Mouse (Mus musculus): Measurements from ENCODE around the gene Zscan26. TPM values are rescaled to one million over a fixed set of nuclear protein-coding genes. Genes with fewer than 3 reads are reported as not detected.

Gene Zscan26
- total RNA-seq, 2 experiments from 2014 or later: 17.1 to 18.7 TPM

Other genes starting within 250 kb of the Zscan26 start
- not detected in 2 replicates for gene Gpx5, start 161.0 kb downstream of the Zscan26 start, total RNA-seq (2015)
- gene Gpx5, start 161.0 kb downstream of the Zscan26 start, total RNA-seq (2017): not detected in 2 replicates
- not detected in 2 replicates for gene Gpx6, start 141.6 kb downstream of the Zscan26 start, total RNA-seq (2015)
- not detected in 2 replicates for gene Gpx6, start 141.6 kb downstream of the Zscan26 start, total RNA-seq (2017)
- not detected in 2 replicates for gene Olfr1367, start 106.8 kb downstream of the Zscan26 start, total RNA-seq (2015)
- gene Olfr1367, start 106.8 kb downstream of the Zscan26 start, total RNA-seq (2017): not detected in 2 replicates
- 7.5 and 9.1 TPM in 2 replicates for gene Zscan12, start 90.9 kb downstream of the Zscan26 start, total RNA-seq (2015)
- gene Zscan12, start 90.9 kb downstream of the Zscan26 start, total RNA-seq (2017): 15.5 and 17.5 TPM in 2 replicates
- gene Zkscan3, start 51.0 kb downstream of the Zscan26 start, total RNA-seq (2015): 39.4 and 51.9 TPM in 2 replicates
- gene Zkscan3, start 51.0 kb downstream of the Zscan26 start, total RNA-seq (2017): 26.9 and 33.7 TPM in 2 replicates
- gene Pgbd1, start 12.7 kb downstream of the Zscan26 start, total RNA-seq (2015): 1.1 and 1.6 TPM in 2 replicates
- gene Pgbd1, start 12.7 kb downstream of the Zscan26 start, total RNA-seq (2017): 0.58 and 0.98 TPM in 2 replicates
- gene Nkapl, start 14.8 kb upstream of the Zscan26 start, total RNA-seq (2015): 0.10 and 0.12 TPM in 2 replicates
- gene Nkapl, start 14.8 kb upstream of the Zscan26 start, total RNA-seq (2017): 0.33 TPM in 1 of 2 replicates, not detected in the other
- 0.49 and 0.79 TPM in 2 replicates for gene Zkscan4, start 25.2 kb upstream of the Zscan26 start, total RNA-seq (2015)
- gene Zkscan4, start 25.2 kb upstream of the Zscan26 start, total RNA-seq (2017): 0.14 and 0.71 TPM in 2 replicates
- gene Gm10065, start 25.7 kb upstream of the Zscan26 start, total RNA-seq (2015): not detected in 2 replicates
- gene Gm10065, start 25.7 kb upstream of the Zscan26 start, total RNA-seq (2017): not detected in 2 replicates
- gene AK157302, start 41.5 kb upstream of the Zscan26 start, total RNA-seq (2015): 0.20 and 0.27 TPM in 2 replicates
- gene AK157302, start 41.5 kb upstream of the Zscan26 start, total RNA-seq (2017): 0.12 and 0.14 TPM in 2 replicates
- gene Gm11273, start 47.7 kb upstream of the Zscan26 start, total RNA-seq (2015): 7.1 and 8.8 TPM in 2 replicates
- gene Gm11273, start 47.7 kb upstream of the Zscan26 start, total RNA-seq (2017): 2.2 and 7.0 TPM in 2 replicates
- gene Zkscan8, start 77.4 kb upstream of the Zscan26 start, total RNA-seq (2015): 8.4 and 13.7 TPM in 2 replicates
- gene Zkscan8, start 77.4 kb upstream of the Zscan26 start, total RNA-seq (2017): 7.7 and 9.8 TPM in 2 replicates
- gene Olfr1366, start 89.1 kb upstream of the Zscan26 start, total RNA-seq (2015): not detected in 2 replicates
- gene Olfr1366, start 89.1 kb upstream of the Zscan26 start, total RNA-seq (2017): not detected in 2 replicates
- gene Olfr1535, start 106.2 kb upstream of the Zscan26 start, total RNA-seq (2015): not detected in 2 replicates
- not detected in 2 replicates for gene Olfr1535, start 106.2 kb upstream of the Zscan26 start, total RNA-seq (2017)
- not detected in 2 replicates for gene Olfr1364, start 128.0 kb upstream of the Zscan26 start, total RNA-seq (2015)
- not detected in 2 replicates for gene Olfr1364, start 128.0 kb upstream of the Zscan26 start, total RNA-seq (2017)
- not detected in 2 replicates for gene Olfr1362, start 160.3 kb upstream of the Zscan26 start, total RNA-seq (2015)
- not detected in 2 replicates for gene Olfr1362, start 160.3 kb upstream of the Zscan26 start, total RNA-seq (2017)
- gene Olfr11, start 188.8 kb upstream of the Zscan26 start, total RNA-seq (2015): not detected in 2 replicates
- not detected in 2 replicates for gene Olfr11, start 188.8 kb upstream of the Zscan26 start, total RNA-seq (2017)
- not detected in 2 replicates for gene Olfr1361, start 209.7 kb upstream of the Zscan26 start, total RNA-seq (2015)
- gene Olfr1361, start 209.7 kb upstream of the Zscan26 start, total RNA-seq (2017): not detected in 2 replicates
- not detected in 2 replicates for gene Olfr1360, start 223.7 kb upstream of the Zscan26 start, total RNA-seq (2015)
- gene Olfr1360, start 223.7 kb upstream of the Zscan26 start, total RNA-seq (2017): not detected in 2 replicates
- gene Olfr1359, start 244.4 kb upstream of the Zscan26 start, total RNA-seq (2015): not detected in 2 replicates
- not detected in 2 replicates for gene Olfr1359, start 244.4 kb upstream of the Zscan26 start, total RNA-seq (2017)